Mouse (Mus musculus) C2C12 (cell line): ENCODE results near the gene Fzd2. TPM values are rescaled to one million over a fixed set of nuclear protein-coding genes. Genes with fewer than 3 reads are reported as not detected.
A peak's percentile ranks its signal among the peaks of the same experiment; 100 is the strongest.

Experiments
- H3K27me3 ChIP-seq: one replicate; pipeline ENCODE4 v1.6.1; 2011; ENCODE audit not compliant: control insufficient read depth, insufficient read depth, insufficient read length
- H3K36me3 ChIP-seq: one replicate; pipeline ENCODE4 v1.6.1; 2011; ENCODE audit not compliant: control insufficient read depth, insufficient read depth
- H3K4me3 ChIP-seq: one replicate; pipeline ENCODE4 v1.5.1; 2011; ENCODE audit warnings: mild to moderate bottlenecking, control low read depth; ENCODE audit not compliant: poor library complexity, insufficient read depth, severe bottlenecking
- H3K79me2 ChIP-seq: one replicate; pipeline ENCODE4 v1.6.1; 2011; ENCODE audit not compliant: control insufficient read depth, insufficient read depth
- H3K79me3 ChIP-seq: one replicate; pipeline ENCODE4 v1.6.1; 2011; ENCODE audit warnings: low read depth, control low read depth
- H3ac ChIP-seq: one replicate; pipeline ENCODE3; 2011; ENCODE audit warnings: low read depth; ENCODE audit not compliant: control insufficient read depth, insufficient read length
- CEBPB ChIP-seq: IDR thresholded peaks from one replicate; pipeline ENCODE4 v1.6.1; 2011; ENCODE audit warnings: low read depth, mild to moderate bottlenecking, control low read depth, moderate library complexity
- CTCF ChIP-seq: IDR thresholded peaks from one replicate; pipeline ENCODE4 v1.5.1; 2011; ENCODE audit not compliant: control insufficient read depth, insufficient read depth, insufficient read length
- FOSL1 ChIP-seq: IDR thresholded peaks from one replicate; pipeline ENCODE4 v1.8.0; 2011; ENCODE audit warnings: mild to moderate bottlenecking, low read length; ENCODE audit not compliant: poor library complexity, insufficient read depth, severe bottlenecking
- MAX ChIP-seq: IDR thresholded peaks from one replicate; pipeline ENCODE4 v1.6.1; 2011; ENCODE audit warnings: mild to moderate bottlenecking, control low read depth
- MYOD1 ChIP-seq: IDR thresholded peaks from one replicate; pipeline ENCODE4 v1.6.1; 2011; ENCODE audit warnings: low read depth; ENCODE audit not compliant: control insufficient read depth, insufficient read length
- MYOG ChIP-seq: IDR thresholded peaks from one replicate; pipeline ENCODE4 v1.6.1; 2011; ENCODE audit not compliant: control insufficient read depth, insufficient read length; ENCODE audit errors: extremely low read depth
- USF1 ChIP-seq: IDR thresholded peaks from one replicate; pipeline ENCODE4 v1.6.1; 2011; ENCODE audit warnings: low read depth, mild to moderate bottlenecking, control low read depth, moderate library complexity
- polyA plus RNA-seq: library from polyadenylated mRNA; unstranded; fragments of >200 nt; fragmentation: generic; extraction: Trizol; gene quantifications from one replicate; pipeline ENCODE4 v1.2.1, GENCODE M21; 2012; ENCODE audit warnings: missing spikeins

Fzd2 gene
- polyA plus RNA-seq, 1 experiment: 42.1 TPM

GRCm38 (mm10) chr11:102624888-102625407 lies 20.8 kb downstream of the Fzd2 start:
- Histone ChIP-seq H3ac (no peak overlapping the region), H3K79me3 (no peaks in the 10 kb centered on the region), H3K27me3 (no peaks in the 10 kb centered on the region), H3K79me2 (no peaks in the 10 kb centered on the region), H3K4me3 (no peak overlapping the region), H3K36me3 (no peaks in the 10 kb centered on the region)
- TF ChIP-seq MAX (no peak), USF1 (no peak), MYOG (no peak), FOSL1 (no peak), MYOD1 (no peak), CTCF (no peak), CEBPB (no peak)

GRCm38 (mm10) chr11:102627171-102627931 lies 23.2 kb downstream of the Fzd2 start:
- TF ChIP-seq CTCF (no peak), MYOD1 (no peak), MYOG (no peak), MAX (no peak), USF1 (no peak), FOSL1 (no peak), CEBPB (no peak)
- no peaks in the 10 kb centered on the region for H3K79me3 ChIP-seq
- H3K4me3 ChIP-seq: no peak overlapping the region
- no peaks in the 10 kb centered on the region for H3K79me2 ChIP-seq
- H3ac ChIP-seq: no peak overlapping the region
- H3K36me3 ChIP-seq: no peaks in the 10 kb centered on the region
- no peaks in the 10 kb centered on the region for H3K27me3 ChIP-seq

GRCm38 (mm10) chr11:102628529-102628928 lies 24.3 kb downstream of the Fzd2 start:
- TF ChIP-seq MAX (no peak), CEBPB (no peak), MYOD1 (peak; percentile 26)
- Histone ChIP-seq H3K79me3 (no peaks in the 10 kb centered on the region), H3K79me2 (no peaks in the 10 kb centered on the region)

GRCm38 (mm10) chr11:102629375-102629774 lies 25.2 kb downstream of the Fzd2 start:
- Histone ChIP-seq H3K36me3 (no peaks in the 10 kb centered on the region), H3K79me2 (no peaks in the 10 kb centered on the region), H3K4me3 (no peak overlapping the region), H3K27me3 (no peaks in the 10 kb centered on the region), H3K79me3 (no peaks in the 10 kb centered on the region), H3ac (no peak overlapping the region)
- TF ChIP-seq MYOG (no peak), MYOD1 (no peak), CEBPB (no peak), CTCF (no peak), USF1 (no peak), FOSL1 (no peak), MAX (no peak)

More at GRCm38 (mm10) chr11:102628529-102628928, 24.3 kb downstream of the Fzd2 start:
- H3K27me3 ChIP-seq: no peaks in the 10 kb centered on the region
- no peak overlapping the region for H3ac ChIP-seq
- no peak overlapping the region for H3K4me3 ChIP-seq
- H3K36me3 ChIP-seq: no peaks in the 10 kb centered on the region

GRCm38 (mm10) chr11:102630731-102631130 lies 26.5 kb downstream of the Fzd2 start:
- H3ac ChIP-seq: no peak overlapping the region
- H3K36me3 ChIP-seq: no peaks in the 10 kb centered on the region
- H3K4me3 ChIP-seq: no peak overlapping the region
- TF ChIP-seq CEBPB: no peak
- no peak for TF ChIP-seq MAX
- no peak for TF ChIP-seq CTCF
- TF ChIP-seq USF1: no peak
- TF ChIP-seq MYOG: no peak
- no peak for TF ChIP-seq MYOD1
- TF ChIP-seq FOSL1: no peak
- H3K79me2 ChIP-seq: no peaks in the 10 kb centered on the region
- no peaks in the 10 kb centered on the region for H3K27me3 ChIP-seq
- H3K79me3 ChIP-seq: no peaks in the 10 kb centered on the region

GRCm38 (mm10) chr11:102631203-102631602 lies 27.0 kb downstream of the Fzd2 start:
- no peaks in the 10 kb centered on the region for H3K27me3 ChIP-seq
- H3K4me3 ChIP-seq: no peak overlapping the region

More at GRCm38 (mm10) chr11:102631203-102631602, 27.0 kb downstream of the Fzd2 start:
- Histone ChIP-seq H3K36me3 (no peaks in the 10 kb centered on the region), H3K79me3 (no peaks in the 10 kb centered on the region), H3ac (no peak overlapping the region), H3K79me2 (no peaks in the 10 kb centered on the region)
- TF ChIP-seq USF1: no peak
- TF ChIP-seq CTCF: no peak
- no peak for TF ChIP-seq CEBPB
- TF ChIP-seq MYOD1: no peak
- TF ChIP-seq FOSL1: no peak
- TF ChIP-seq MYOG: no peak
